Mouse (Mus musculus) heart, adult 11 months (tissue): Measurements from ENCODE around the gene Ptcd2.

ENCODE experiments used
- DNase-seq: peaks from one replicate; pipeline ENCODE4 v3.0.0; 2022

Ptcd2 gene

DNA sequence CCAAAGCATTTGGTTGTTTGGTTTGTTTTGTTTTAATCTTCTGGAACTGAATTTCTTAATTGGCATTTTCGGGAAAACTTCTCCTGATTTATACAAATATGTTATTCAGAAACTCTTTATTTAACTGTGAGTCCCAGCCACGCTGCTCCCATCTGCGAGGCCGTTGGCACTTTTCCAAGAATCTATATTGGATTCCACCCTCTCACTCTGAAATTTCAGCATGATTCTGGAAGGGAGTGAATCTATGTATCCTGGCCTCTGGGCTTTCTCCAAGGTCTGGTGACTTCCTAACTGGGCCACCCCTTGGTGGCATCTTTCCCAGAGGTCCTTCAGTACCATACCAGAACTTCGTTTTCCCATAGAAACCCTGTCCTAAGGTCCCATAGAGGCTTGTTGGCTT lies 40.7 kb downstream of the Ptcd2 start:
- DNase-seq: no peak

DNA sequence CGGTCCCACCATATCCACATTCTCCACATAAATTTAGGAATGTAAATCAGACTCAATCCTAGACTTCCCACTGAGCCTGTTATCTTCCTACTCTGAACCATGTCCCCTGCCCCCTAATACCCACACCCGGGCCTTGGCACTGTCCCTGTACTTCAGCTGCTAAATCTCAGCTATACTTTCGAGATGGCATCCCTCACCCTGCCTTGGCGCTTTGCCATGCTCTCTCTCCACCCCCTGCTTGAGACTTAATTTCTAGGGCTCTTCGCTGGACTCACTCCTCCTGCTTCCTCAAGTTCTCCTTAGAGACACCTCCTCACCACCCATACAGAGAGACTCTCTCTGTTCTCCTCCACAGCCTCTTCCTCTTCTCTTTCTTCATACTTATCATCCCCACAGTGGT lies 44.6 kb downstream of the Ptcd2 start:
- no peak for DNase-seq

DNA sequence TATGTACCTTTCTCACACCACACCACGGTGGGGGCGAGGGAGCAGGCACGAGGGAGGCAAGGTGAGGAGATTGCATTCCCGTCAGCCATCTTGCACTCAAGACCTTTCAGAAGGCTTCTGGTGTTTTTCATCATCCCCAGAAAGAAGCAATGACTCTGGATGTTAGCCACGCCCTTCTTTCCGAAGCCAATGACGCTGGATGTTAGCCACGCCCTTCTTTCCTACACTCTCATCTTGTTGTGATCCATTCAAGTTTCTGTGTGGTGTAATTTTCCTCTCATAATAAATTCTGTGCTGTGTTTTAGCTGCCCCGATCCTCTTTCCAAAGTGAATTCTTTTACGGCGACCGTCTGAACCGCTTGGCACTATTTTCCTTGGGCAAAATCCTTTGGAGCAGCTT lies 50.3 kb downstream of the Ptcd2 start:
- DNase-seq: peak; percentile 65

DNA sequence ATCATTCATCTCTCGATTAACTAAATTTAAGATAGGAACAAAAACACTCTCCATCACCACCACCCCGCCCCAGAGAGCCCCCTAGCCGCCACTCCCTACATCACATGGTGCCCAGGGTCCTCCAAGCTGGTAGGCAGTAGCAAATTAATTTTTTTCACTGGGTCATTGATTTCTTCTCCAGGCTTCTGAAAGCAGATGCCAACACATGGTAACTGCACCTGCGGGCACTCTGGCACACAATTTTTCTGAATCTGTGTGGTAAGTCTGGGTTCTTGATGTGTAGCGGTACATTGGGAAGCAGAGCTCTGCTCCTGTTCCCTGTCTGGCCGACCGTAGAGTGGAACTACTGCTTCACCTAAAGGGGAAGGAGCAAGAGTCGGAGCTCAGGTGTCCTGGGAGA lies 53.7 kb downstream of the Ptcd2 start:
- peak; percentile 83 for DNase-seq

DNA sequence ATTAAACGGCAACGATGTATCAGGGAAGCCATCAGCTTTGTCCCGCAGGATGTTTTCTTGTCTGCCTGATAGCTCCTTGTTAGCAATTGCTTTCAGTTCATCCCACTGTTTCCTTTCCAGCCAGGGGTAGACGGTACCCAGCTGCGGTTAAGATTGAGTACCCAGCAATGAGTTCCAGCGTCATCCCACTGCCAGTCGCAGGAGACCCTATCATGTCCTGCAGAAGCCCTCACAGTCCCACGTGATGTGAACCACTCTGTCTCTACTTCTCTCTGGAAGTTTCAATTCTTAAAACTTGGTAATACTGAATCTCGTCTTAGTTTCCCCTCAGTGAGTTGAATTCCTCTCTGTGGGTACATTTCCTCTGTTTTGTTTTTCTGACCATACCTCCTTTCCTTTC lies 56.7 kb downstream of the Ptcd2 start:
- DNase-seq: peak; percentile 94

DNA sequence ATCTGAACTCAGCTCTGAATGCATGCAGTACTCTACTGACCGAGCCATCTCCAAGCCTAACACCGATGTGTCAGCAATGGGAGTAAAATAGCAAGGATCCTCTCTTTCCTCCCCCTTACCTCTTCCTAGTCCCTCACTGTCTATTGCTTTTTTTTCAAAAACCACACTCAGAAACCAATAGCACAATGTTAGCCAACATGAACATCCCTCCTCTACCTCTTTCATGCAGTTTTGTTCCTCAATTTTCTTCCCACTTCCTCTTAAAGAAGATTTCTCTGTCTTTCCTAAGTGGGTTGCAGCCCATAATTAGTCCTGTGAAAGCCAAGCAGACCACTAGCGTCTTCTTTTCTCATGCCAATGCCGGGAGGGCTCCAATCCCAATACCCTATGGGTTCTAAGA lies 57.3 kb downstream of the Ptcd2 start:
- peak; percentile 81 for DNase-seq

DNA sequence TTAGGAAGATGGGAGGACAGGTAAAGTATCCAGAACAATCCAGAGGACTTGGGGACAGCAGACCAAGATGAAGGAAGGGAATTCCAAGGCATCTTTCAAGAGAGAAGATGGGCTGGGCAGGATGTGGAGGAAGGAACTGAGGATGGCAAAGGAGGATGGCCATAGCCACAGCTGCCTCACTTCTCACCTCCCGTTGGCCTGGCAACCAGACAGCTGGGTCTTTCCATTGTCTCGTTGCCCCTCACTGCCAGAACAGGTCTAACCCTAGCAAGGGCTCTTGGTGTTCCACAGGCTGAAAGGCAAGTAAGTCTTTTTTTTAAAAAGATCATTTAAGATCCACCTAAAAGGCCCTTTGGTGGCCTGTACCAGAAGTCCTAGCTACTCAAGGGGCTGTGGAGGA lies 59.3 kb downstream of the Ptcd2 start:
- DNase-seq: peak; percentile 66

DNA sequence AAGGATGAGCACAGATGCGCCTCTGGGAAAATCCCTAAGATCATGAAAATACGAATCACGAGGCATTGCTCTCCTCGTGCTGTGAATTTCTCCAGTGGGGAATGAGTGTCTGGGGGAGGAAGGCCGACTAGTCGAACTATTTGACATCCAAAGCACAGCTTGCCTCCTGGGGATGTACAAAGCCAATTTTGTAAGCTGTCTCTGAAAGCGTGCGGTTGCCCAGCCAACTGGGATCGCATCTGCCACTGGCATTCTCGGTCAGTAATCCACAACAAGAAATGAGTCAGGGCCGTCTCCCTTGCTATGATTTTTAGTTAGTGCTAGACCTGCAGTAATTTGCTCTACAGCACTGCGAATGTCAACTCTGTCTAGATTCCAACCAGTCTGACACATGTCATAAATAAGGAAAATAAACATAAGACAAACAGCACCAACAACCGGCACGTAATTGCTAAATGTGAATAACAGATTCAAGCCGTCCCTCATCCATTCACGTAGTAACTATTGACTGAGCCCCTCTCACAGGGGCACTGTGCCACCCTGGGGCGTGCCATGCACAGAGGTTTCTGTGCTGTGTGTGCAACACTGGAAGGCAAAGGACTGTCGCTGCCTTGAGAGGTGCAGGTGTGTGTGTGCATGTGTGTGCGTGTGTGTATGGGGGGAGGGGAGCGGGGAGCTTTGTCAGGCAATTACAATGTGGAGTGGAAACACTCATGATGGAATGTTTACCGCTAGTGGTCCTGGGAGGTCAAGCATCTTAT lies 59.9 kb downstream of the Ptcd2 start:
- peak; percentile 86 for DNase-seq

DNA sequence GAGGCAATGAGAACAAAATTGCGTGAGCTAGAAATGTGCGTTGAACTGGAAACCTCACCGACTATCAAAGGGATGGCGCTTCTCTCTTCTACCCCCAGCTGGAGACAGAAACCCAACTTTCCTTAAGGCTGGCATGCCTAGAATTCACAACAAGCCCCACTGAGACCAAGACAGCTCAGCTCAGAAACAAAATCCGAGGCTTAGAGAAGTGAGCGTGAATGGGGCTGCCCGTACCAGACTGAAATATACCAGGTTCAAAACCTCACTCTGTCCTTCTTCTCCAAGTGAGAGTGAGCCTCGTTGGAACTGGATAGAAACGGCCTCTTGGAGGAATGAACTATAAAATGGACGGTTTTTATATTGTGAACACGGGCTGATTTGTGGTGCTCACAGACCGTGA lies 60.6 kb downstream of the Ptcd2 start:
- peak; percentile 87 for DNase-seq

DNA sequence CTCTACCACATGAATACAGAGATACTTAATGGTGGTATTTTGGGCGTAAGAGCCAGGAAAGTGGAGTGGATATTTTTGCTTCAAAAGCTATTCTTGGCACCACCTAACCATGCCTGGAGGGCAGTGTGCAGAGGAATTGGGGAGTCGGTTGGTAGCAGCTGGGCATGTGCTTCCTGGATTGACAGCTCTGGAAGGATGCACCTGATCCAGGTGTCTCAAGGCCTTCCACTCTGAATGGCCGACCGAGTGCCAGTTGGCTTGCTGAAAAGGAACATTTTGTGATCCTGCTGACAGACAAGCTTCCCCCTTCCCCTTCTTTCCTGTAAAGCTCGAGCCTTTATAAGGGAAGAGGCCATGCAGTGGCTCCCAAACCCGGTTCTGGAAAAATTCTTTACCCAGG lies 61.5 kb downstream of the Ptcd2 start:
- DNase-seq: peak; percentile 92

DNA sequence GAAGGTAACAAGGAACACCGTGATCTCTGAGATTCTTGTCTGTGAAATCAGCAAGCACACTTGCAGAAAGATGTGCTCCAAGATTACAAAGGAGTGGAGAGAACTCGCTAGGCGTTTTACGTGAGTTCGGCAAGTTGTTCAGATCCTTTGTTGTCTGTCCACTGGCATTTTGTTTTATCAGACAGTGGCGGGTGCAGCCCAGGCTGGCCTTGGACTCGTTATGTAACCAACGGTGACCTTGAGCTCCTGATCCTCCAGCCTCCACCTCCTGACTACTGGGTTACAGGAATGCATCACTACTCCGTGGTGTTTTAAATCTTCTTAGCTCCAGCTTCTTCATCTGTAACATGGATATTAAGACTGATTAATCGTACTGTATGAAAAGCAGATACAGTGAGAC lies 65.2 kb downstream of the Ptcd2 start:
- peak; percentile 86 for DNase-seq

DNA sequence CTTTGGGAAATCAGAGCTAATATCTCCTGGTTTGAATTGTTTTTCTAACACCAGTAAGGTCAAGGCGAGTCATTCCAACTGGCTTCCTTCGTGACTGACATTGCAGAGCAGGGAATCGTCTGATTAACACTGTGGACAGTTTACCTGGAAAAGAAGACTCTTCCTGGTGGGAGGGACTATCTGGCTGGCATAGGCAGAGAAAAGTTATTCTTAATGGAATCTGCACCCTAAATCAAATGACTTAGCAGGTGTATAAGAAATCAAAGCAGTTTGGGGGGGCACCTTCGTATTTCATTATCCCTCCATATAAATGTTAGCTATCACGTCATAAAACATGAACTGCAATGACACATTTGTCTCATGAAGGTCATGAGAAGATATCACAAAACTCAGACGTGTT lies 66.0 kb downstream of the Ptcd2 start:
- DNase-seq: peak; percentile 52

DNA sequence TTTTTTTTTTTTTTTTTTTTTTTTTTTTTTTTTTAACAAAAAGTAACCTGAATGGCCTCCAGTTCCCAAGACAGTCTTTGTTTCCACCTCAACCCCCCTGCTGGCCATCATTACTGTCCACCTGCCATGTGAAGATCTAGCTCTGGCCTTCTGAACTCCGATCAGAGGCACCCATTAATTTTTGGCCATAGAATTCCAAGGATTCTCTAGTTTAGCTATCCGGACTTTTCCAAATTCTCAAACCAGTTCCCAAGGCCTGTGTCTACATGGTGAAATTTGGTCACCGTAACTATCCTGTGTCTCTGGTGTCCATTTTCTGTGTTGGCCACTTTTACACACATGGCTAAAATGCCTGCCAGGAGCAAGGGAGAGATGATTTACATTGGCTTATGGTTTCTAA lies 67.0 kb downstream of the Ptcd2 start:
- peak; percentile 54 for DNase-seq

DNA sequence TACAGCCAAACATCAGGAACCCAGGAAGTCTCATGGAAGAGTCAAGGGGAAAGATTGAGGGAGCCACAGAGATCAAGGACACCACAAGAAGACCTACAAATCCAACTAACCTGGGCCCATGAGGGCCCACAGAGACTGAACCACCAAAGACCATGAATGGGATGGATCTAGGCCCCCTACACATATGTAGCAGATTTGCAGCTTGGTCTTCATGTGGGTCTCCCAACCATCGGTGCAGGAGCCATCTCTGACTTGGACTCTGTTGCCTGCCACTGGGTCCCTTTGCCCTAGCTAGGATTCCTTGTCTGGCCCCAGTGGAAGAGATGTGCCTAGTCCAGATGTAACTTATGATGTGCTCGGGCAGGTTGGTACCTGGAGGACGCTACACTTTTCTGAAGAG lies 72.5 kb downstream of the Ptcd2 start:
- peak; percentile 71 for DNase-seq
